Comparison of ENCODE assay signal across 11 mouse cellular contexts in the genomic region with DNA sequence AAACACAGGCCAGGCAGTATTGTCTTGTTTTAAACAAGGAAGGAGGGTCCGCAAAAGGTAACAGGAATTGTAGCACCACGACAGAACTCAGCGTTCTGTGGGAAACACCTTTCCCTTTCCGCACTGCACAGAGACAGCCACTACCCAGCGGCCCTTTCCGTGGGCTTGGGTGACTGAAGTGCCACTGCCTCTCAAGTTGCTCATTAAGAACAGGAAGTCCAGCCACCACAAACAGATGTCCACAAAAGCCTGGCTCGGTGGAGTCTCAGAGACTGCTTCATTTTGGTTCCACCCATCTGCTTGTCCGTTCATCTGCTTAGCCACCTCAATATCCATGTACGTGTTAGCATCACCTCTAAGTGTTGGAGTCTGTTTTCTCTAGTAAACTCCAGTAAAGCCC. TPM values are rescaled to one million over a fixed set of nuclear protein-coding genes. Genes with fewer than 3 reads are reported as not detected.
DNase-seq lines count a peak whose midpoint lies in the region; ATAC-seq and TF ChIP-seq lines count a peak whose summit lies in the region.
"Had no signal": no experiment of that assay in that cellular context is flagged by ENCODE, and none has a peak within 500 bp of the region (broad histone marks: within the 10 kb centered on the region; RNA-seq: fewer than 3 reads in every experiment).

No protein-coding gene starts in this region.

- H3K9me3 ChIP-seq in stomach, embryonic 14.5 days (ENCODE audit: control insufficient read depth, low read depth, low read length): no peaks in the 10 kb centered on the region
- no peaks in the 10 kb centered on the region for H3K9me3 ChIP-seq in stomach, postnatal 0 days (ENCODE audit: control insufficient read depth, low read length)
- H3K9me3 ChIP-seq in intestine, embryonic 16.5 days (ENCODE audit: control insufficient read depth, low read length): no peaks in the 10 kb centered on the region
- no peaks in the 10 kb centered on the region for H3K9me3 ChIP-seq in lung, embryonic 15.5 days

- no peak for TF ChIP-seq CTCF in stomach, postnatal 0 days (IDR thresholded peaks at IDR 0.05; ENCODE audit: low read depth)

- no peaks in the 10 kb centered on the region for H3K4me1 ChIP-seq in stomach, embryonic 14.5 days (ENCODE audit: control insufficient read depth, insufficient read depth, low read length)
- H3K4me1 ChIP-seq in stomach, postnatal 0 days (replicated peaks; ENCODE audit: control insufficient read depth, insufficient read depth): no peaks in the 10 kb centered on the region
- H3K4me1 ChIP-seq in intestine, embryonic 16.5 days (ENCODE audit: control insufficient read depth, insufficient read depth, low read length): no peaks in the 10 kb centered on the region
- no peaks in the 10 kb centered on the region for H3K4me1 ChIP-seq in lung, embryonic 15.5 days

- H3K27ac ChIP-seq in stomach, embryonic 14.5 days (ENCODE audit: low read length): no peak overlapping the region
- no peak overlapping the region for H3K27ac ChIP-seq in stomach, postnatal 0 days (replicated peaks)
- H3K27ac ChIP-seq in intestine, embryonic 16.5 days (ENCODE audit: low read length): no peak overlapping the region
- H3K27ac ChIP-seq in lung, embryonic 15.5 days: no peak overlapping the region

- ATAC-seq in stomach, embryonic 14.5 days (ENCODE audit: insufficient number of reproducible peaks, insufficient read depth, low FRiP score, low read depth): no peak
- no peak for ATAC-seq in stomach, postnatal 0 days (ENCODE audit: low FRiP score, low TSS enrichment)
- no peak for ATAC-seq in intestine, embryonic 16.5 days
- no peak for ATAC-seq in lung, embryonic 15.5 days (ENCODE audit: borderline replicate concordance, extremely low read depth, low FRiP score, low TSS enrichment)
- ATAC-seq in CD4-positive, CD25-positive, alpha-beta regulatory T cell, adult 4 months: no peak
- ATAC-seq: forebrain, embryonic 14.5 days; Patski had no signal

- 71% methylated on average over 9 of the region's 9 CpGs for WGBS in stomach, embryonic 14.5 days
- 68% methylated on average over 9 of the region's 9 CpGs for WGBS in stomach, postnatal 0 days
- 72% methylated on average over 9 of the region's 9 CpGs for WGBS in intestine, embryonic 16.5 days
- WGBS in lung, embryonic 15.5 days: 50% methylated on average over 9 of the region's 9 CpGs

- H3K36me3 ChIP-seq in stomach, embryonic 14.5 days (ENCODE audit: control insufficient read depth, insufficient read depth, low read length): no peaks in the 10 kb centered on the region
- H3K36me3 ChIP-seq in stomach, postnatal 0 days (ENCODE audit: control insufficient read depth, insufficient read depth, low read length): no peaks in the 10 kb centered on the region
- no peaks in the 10 kb centered on the region for H3K36me3 ChIP-seq in intestine, embryonic 16.5 days (ENCODE audit: control insufficient read depth, insufficient read depth, low read length)
- H3K36me3 ChIP-seq in lung, embryonic 15.5 days: no peaks in the 10 kb centered on the region

- no peak for TF ChIP-seq EP300 in stomach, postnatal 0 days (optimal IDR thresholded peaks at IDR 0.05)

- no peak for DNase-seq in stomach, postnatal 0 days (ENCODE audit: low spot score)
- DNase-seq in cerebellum, postnatal 10 days: no peak
- no peak for DNase-seq in frontal cortex, postnatal 36 days (ENCODE audit: low spot score in 2 of 2)
- DNase-seq: retina, postnatal 1 day; thymus, postnatal 4 days had no signal

- no peaks in the 10 kb centered on the region for H3K27me3 ChIP-seq in stomach, embryonic 14.5 days (ENCODE audit: control insufficient read depth, insufficient read depth, low read length)
- no peaks in the 10 kb centered on the region for H3K27me3 ChIP-seq in stomach, postnatal 0 days (ENCODE audit: control insufficient read depth, insufficient read depth, low read length)
- H3K27me3 ChIP-seq in intestine, embryonic 16.5 days (replicated peaks; ENCODE audit: control insufficient read depth, insufficient read depth, low read length): no peaks in the 10 kb centered on the region
- H3K27me3 ChIP-seq in lung, embryonic 15.5 days: no peaks in the 10 kb centered on the region

- no peak overlapping the region for H3K9ac ChIP-seq in stomach, embryonic 14.5 days (replicated peaks; ENCODE audit: low read depth, low read length)
- no peak overlapping the region for H3K9ac ChIP-seq in stomach, postnatal 0 days (ENCODE audit: low read length)
- H3K9ac ChIP-seq in intestine, embryonic 16.5 days (ENCODE audit: low read depth, low read length): no peak overlapping the region
- H3K9ac ChIP-seq in lung, embryonic 15.5 days: no peak overlapping the region

- peak overlapping the region; percentile 10; the same call in 1 of the 2 replicates for H3K4me2 ChIP-seq in stomach, embryonic 14.5 days (replicated peaks; ENCODE audit: low read depth, low read length)
- H3K4me2 ChIP-seq in stomach, postnatal 0 days (replicated peaks; ENCODE audit: low read depth): no peak overlapping the region
- H3K4me2 ChIP-seq in intestine, embryonic 16.5 days (ENCODE audit: low read depth, low read length): no peak overlapping the region
- peak overlapping the region; percentile 49 for H3K4me2 ChIP-seq in lung, embryonic 15.5 days

- no peak overlapping the region for H3K4me3 ChIP-seq in stomach, embryonic 14.5 days (ENCODE audit: low read depth, low read length)
- H3K4me3 ChIP-seq in stomach, postnatal 0 days (ENCODE audit: low read depth, low read length): no peak overlapping the region
- 0 out of 2 replicates have a peak overlapping the region, but pooled peaks have one; percentile 1 for H3K4me3 ChIP-seq in intestine, embryonic 16.5 days (ENCODE audit: low read length)
- peak overlapping the region; percentile 29 for H3K4me3 ChIP-seq in lung, embryonic 15.5 days

RNA-seq across cellular contexts. Expression of a gene that starts 38.7 kb away (rescaled TPM):
- 4.4 and 5.2 TPM in 2 replicates for polyA plus RNA-seq in stomach, embryonic 14.5 days (2014; fragmentation: Nextera tagmentation; extraction: Ambion mirVana)
- 3.6 and 3.7 TPM in 2 replicates for polyA plus RNA-seq in stomach, postnatal 0 days (2015; fragmentation: Nextera tagmentation; extraction: Ambion mirVana)
- polyA plus RNA-seq in intestine, embryonic 16.5 days (2015; fragmentation: Nextera tagmentation; extraction: Ambion mirVana): 3.4 and 4.2 TPM in 2 replicates
- 8.3 and 8.7 TPM in 2 replicates for polyA plus RNA-seq in lung, embryonic 15.5 days (2015; fragmentation: Nextera tagmentation; extraction: Ambion mirVana)
- 100 to 1,000 TPM; 109 to 197 TPM for polyA plus RNA-seq in CD4-positive, CD25-positive, alpha-beta regulatory T cell, adult 4 months (2017; shearing (Covaris generic))

Comparison
In these comparisons a context has a peak if more than half of its experiments do, and no peak if none do; other contexts are left out.
1. H3K4me2 ChIP-seq: peak in stomach, embryonic 14.5 days (single experiment) and lung, embryonic 15.5 days (single experiment); none in stomach, postnatal 0 days (single experiment) and intestine, embryonic 16.5 days (single experiment).
2. H3K4me3 ChIP-seq: peak in intestine, embryonic 16.5 days (single experiment) and lung, embryonic 15.5 days (single experiment); none in stomach, embryonic 14.5 days (single experiment) and stomach, postnatal 0 days (single experiment).
3. RNA of a gene that starts 38.7 kb away (polyA plus RNA-seq): 109 to 197 TPM in CD4-positive, CD25-positive, alpha-beta regulatory T cell, adult 4 months; 8.3 to 8.7 TPM in lung, embryonic 15.5 days, 4.4 to 5.2 TPM in stomach, embryonic 14.5 days, 3.6 to 3.7 TPM in stomach, postnatal 0 days and 3.4 to 4.2 TPM in intestine, embryonic 16.5 days; every median in the first group is over 10 times any median in the second.